Mouse (Mus musculus) testis, adult 2 months (tissue): ENCODE results near the gene Gria1. TPM values are rescaled to one million over a fixed set of nuclear protein-coding genes. Genes with fewer than 3 reads are reported as not detected.

Experiments
- H3K27ac ChIP-seq: fragments of 200-500 bp; 2 replicates; pipeline ENCODE4 v1.5.1; 2012; ENCODE audit warnings: low read depth, low read length; ENCODE audit not compliant: control insufficient read depth, insufficient read depth
- H3K27me3 ChIP-seq: fragments of 200-500 bp; 2 replicates; pipeline ENCODE4 v1.6.1; 2012; ENCODE audit warnings: mild to moderate bottlenecking, low read length, moderate library complexity; ENCODE audit not compliant: control insufficient read depth, insufficient read depth
- H3K36me3 ChIP-seq: fragments of 200-500 bp; 2 replicates; pipeline ENCODE4 v1.6.1; 2012; ENCODE audit warnings: mild to moderate bottlenecking, low read length; ENCODE audit not compliant: control insufficient read depth, insufficient read depth
- H3K4me1 ChIP-seq: fragments of 200-500 bp; 2 replicates; pipeline ENCODE4 v1.6.1; 2012; ENCODE audit warnings: low read length; ENCODE audit not compliant: control insufficient read depth, insufficient read depth
- H3K4me3 ChIP-seq: fragments of 200-500 bp; 2 replicates; pipeline ENCODE4 v1.5.1; 2012; ENCODE audit warnings: low read depth, mild to moderate bottlenecking, low read length, moderate library complexity, mixed read lengths; ENCODE audit not compliant: control insufficient read depth
- CTCF ChIP-seq: fragments of 200-500 bp; IDR thresholded peaks from 2 replicates; pipeline ENCODE4 v1.5.1; 2012; ENCODE audit warnings: low read depth, mild to moderate bottlenecking, inconsistent platforms, low read length, moderate library complexity; ENCODE audit not compliant: control insufficient read depth, insufficient read depth, insufficient replicate concordance
- POLR2A ChIP-seq: fragments of 200-500 bp; IDR thresholded peaks from 2 replicates; pipeline ENCODE4 v1.6.1; 2012; ENCODE audit warnings: low read depth, mild to moderate bottlenecking, inconsistent platforms, low read length, moderate library complexity; ENCODE audit not compliant: control insufficient read depth
- polyA plus RNA-seq: library from polyadenylated mRNA; depleted of rRNA; stranded (reverse); fragments of >200 nt; gene quantifications from 2 replicates; pipeline ENCODE4 v1.2.3, GENCODE M21; 2012

The Gria1 gene
- polyA plus RNA-seq, 1 experiment = 0.31 TPM

- Histone ChIP-seq H3K27ac (no peak overlapping the region), H3K27me3 (no peaks in the 10 kb centered on the region), H3K4me3 (no peak overlapping the region), H3K36me3 (no peaks in the 10 kb centered on the region), H3K4me1 (no peaks in the 10 kb centered on the region)
- TF ChIP-seq POLR2A (no peak), CTCF (no peak)
Observed at GRCm38 (mm10) chr11:57286119-57286518, 274.9 kb downstream of the Gria1 start.

DNA sequence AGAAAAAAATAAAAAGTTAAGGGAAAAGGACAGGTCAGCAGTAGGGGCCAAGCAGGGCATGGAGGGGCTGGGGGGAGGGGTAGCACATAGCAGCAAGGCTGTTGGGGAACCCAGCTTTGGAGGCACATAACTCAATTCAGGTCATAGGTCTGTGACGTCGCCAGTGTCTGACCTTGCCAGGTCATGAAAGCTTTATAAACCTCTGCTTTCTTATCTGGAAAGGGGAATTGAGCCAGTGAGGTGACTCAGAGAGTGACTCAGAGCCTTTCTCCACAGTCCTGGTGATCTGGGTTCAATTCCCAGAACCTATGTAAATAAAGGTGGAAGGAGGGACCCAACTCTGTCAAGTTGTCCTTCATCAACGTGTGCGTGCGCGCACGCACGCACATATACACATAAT, 286.2 kb downstream of the Gria1 start:
- Histone ChIP-seq H3K27ac (no peak overlapping the region), H3K4me1 (no peaks in the 10 kb centered on the region), H3K36me3 (no peaks in the 10 kb centered on the region), H3K4me3 (no peak overlapping the region), H3K27me3 (no peaks in the 10 kb centered on the region)
- no peak for TF ChIP-seq POLR2A
- no peak for TF ChIP-seq CTCF

GRCm38 (mm10) chr11:57298263-57298662, 287.1 kb downstream of the Gria1 start:
- Histone ChIP-seq H3K4me1 (no peaks in the 10 kb centered on the region), H3K4me3 (no peak overlapping the region), H3K36me3 (no peaks in the 10 kb centered on the region), H3K27me3 (no peaks in the 10 kb centered on the region), H3K27ac (no peak overlapping the region)
- TF ChIP-seq POLR2A (no peak), CTCF (no peak)

GRCm38 (mm10) chr11:57298665-57299064, 287.5 kb downstream of the Gria1 start:
- H3K36me3 ChIP-seq = no peaks in the 10 kb centered on the region
- H3K27me3 ChIP-seq = no peaks in the 10 kb centered on the region
- no peaks in the 10 kb centered on the region for H3K4me1 ChIP-seq
- H3K4me3 ChIP-seq = no peak overlapping the region
- no peak for TF ChIP-seq POLR2A
- no peak for TF ChIP-seq CTCF
- H3K27ac ChIP-seq = no peak overlapping the region

GRCm38 (mm10) chr11:57303602-57304001, 292.4 kb downstream of the Gria1 start:
- Histone ChIP-seq H3K27me3 (no peaks in the 10 kb centered on the region), H3K36me3 (no peaks in the 10 kb centered on the region), H3K27ac (no peak overlapping the region), H3K4me1 (no peaks in the 10 kb centered on the region), H3K4me3 (no peak overlapping the region)
- no peak for TF ChIP-seq POLR2A

GRCm38 (mm10) chr11:57306116-57306515, 294.9 kb downstream of the Gria1 start:
- TF ChIP-seq POLR2A (no peak), CTCF (no peak)
- Histone ChIP-seq H3K4me3 (no peak overlapping the region), H3K4me1 (no peaks in the 10 kb centered on the region), H3K27ac (no peak overlapping the region), H3K27me3 (no peaks in the 10 kb centered on the region), H3K36me3 (no peaks in the 10 kb centered on the region)

DNA sequence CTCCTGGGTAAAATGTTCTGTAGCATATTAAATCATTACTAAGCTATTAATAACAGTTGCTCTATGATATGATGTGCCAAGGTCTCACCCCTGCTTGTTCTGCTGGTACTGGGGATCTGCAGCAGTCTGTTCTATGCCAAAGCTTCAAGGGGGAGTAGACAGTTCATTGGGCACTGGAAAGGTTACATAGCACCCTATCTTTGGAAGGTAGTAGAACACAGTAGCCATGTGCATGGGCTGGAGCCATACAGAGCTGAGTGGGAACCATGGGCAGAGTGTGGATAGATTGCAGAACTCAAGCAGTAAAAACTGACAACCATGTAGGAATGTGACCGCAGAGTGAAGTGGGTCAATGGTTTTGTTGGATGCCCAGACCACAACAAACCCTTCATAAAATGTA, 295.7 kb downstream of the Gria1 start:
- TF ChIP-seq CTCF (no peak), POLR2A (no peak)
- Histone ChIP-seq H3K4me1 (no peaks in the 10 kb centered on the region), H3K4me3 (no peak overlapping the region), H3K27me3 (no peaks in the 10 kb centered on the region), H3K36me3 (no peaks in the 10 kb centered on the region), H3K27ac (no peak overlapping the region)

GRCm38 (mm10) chr11:57317063-57317462, 305.9 kb downstream of the Gria1 start:
- H3K27ac ChIP-seq = no peak overlapping the region
- peaks cover 4% of the 10 kb centered on the region for H3K4me1 ChIP-seq
- H3K4me3 ChIP-seq = no peak overlapping the region
- TF ChIP-seq CTCF (no peak), POLR2A (no peak)
- no peaks in the 10 kb centered on the region for H3K27me3 ChIP-seq
- no peaks in the 10 kb centered on the region for H3K36me3 ChIP-seq
